Mouse (Mus musculus) layer of hippocampus, postnatal 10 days (tissue): ENCODE results near the gene Pnpla5. TPM values are rescaled to one million over a fixed set of nuclear protein-coding genes. Genes with fewer than 3 reads are reported as not detected.
"Not testable (repeated sequence)": the region's sequence is repeated elsewhere in the genome, so short reads cannot be mapped to it uniquely, and the experiment has no call there.

Experiments
- DNase-seq, 2 experiments: peaks; one replicate each; pipeline ENCODE4 v3.0.0; 2021; ENCODE audit warnings: low spot score in 2 of 2
- total RNA-seq, 2 experiments: library from RNA; stranded (reverse); gene quantifications; 2 replicates each; pipeline ENCODE4 v1.2.3; 2021

Gene Pnpla5
- total RNA-seq, 2 experiments from 2014 or later, result not detected

GRCm38 (mm10) chr15:84120612-84121011 lies 2.4 kb downstream of the Pnpla5 start:
- peak in 1 of 2 experiments; percentile 36 for DNase-seq

- no peak for DNase-seq
Observed at GRCm38 (mm10) chr15:84116466-84116865, 6.5 kb downstream of the Pnpla5 start.

DNA sequence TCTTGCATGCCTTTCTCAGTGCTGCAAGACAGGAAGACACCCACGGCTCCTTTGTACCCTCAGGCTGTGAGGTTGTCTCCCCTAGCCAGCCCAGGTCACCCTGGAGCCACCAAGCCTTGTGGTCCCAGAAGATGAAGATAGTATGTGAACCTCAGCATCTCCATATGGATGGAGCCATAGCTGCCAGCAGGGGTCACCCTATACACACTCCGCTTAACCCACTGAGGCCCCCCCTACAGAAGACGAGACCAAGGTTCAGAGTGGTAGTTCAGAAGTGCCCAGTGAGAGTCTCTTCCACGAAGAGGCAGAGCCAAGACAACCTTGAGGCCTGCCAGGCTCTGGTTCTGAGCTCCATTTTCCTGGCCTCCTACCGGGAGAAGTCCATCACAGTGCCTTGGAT lies 7.2 kb downstream of the Pnpla5 start:
- DNase-seq, result peak in 1 of 2 experiments; percentile 44

DNA sequence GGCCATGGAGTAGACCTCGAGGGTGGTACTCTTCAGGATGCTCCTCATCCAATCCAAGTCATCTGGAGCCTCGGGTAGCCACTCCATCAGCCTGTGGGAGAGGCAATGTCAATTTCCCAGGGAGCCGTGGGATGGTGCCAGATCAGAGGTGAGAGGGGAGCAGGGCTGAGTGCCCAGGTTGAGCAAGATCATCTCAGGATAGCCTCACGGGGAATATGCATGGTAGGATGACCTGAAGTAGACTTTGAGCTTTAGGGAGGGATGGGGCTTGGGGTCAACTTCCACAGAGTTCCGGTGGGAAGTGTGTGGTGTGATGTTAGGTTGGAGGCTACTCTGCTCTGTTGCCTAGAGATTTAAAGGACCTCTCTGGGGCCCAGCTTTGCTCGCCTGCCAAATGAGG lies 9.1 kb downstream of the Pnpla5 start:
- no peak for DNase-seq

- no peak for DNase-seq
Observed at GRCm38 (mm10) chr15:84108899-84109298, 14.1 kb downstream of the Pnpla5 start.

- no peak for DNase-seq
Observed at GRCm38 (mm10) chr15:84105924-84106500, 17.0 kb downstream of the Pnpla5 start.

DNA sequence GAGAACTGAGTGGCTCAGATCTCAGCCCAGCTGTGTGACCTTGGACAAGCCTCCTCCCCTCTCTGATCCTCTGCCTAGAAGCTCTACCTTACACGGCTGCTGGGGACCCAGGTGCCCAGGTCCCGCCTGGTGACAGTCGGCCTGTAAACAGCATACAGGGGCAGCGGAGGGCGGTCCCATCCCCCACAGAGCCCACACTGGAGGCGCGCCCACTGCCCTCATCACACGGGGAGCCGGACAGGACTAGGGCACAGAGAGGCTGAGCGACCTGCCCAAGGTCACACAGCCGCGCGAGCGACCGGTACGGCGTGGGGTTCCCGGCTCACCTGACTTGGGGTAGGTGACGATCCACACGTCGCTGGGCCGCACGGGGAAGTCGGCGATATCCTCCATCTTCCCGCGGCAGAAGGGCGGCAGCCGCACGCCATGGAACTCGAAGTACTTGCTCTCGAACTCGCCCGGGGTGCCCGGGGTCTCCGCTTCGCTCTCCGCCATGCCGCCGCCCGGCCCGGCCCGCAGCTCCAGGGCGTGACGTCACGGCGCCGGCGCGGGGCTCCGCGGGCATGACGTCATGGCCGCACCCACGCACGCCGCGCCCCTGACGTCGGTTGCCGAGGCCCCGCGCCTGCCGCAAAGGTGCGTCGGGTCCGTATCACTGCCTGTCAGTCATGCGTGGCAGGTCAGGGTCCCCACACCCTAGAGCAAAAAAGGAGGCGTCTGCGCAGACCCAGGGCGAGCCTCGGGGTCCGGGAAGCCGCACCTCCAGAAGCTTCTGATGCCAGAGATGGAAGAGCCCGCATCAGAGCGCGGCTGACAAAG lies 17.7 kb downstream of the Pnpla5 start, which contains the start of gene Sult4a1:
Gene Sult4a1 (minus strand): TSS at position 650 of the 819 bp plus-strand sequence.
- DNase-seq, result peak; percentile 61 to 76

- no peak for DNase-seq
Observed at GRCm38 (mm10) chr15:84104626-84105025, 18.3 kb downstream of the Pnpla5 start.

GRCm38 (mm10) chr15:84097536-84097935 lies 25.4 kb downstream of the Pnpla5 start:
- not testable (repeated sequence) for DNase-seq

- DNase-seq, result peak; percentile 48 to 66
Observed at GRCm38 (mm10) chr15:84096051-84096450, 26.9 kb downstream of the Pnpla5 start.

GRCm38 (mm10) chr15:84094921-84095320 lies 28.1 kb downstream of the Pnpla5 start:
- no peak for DNase-seq

GRCm38 (mm10) chr15:84086775-84087174 lies 36.2 kb downstream of the Pnpla5 start:
- DNase-seq, result no peak

DNA sequence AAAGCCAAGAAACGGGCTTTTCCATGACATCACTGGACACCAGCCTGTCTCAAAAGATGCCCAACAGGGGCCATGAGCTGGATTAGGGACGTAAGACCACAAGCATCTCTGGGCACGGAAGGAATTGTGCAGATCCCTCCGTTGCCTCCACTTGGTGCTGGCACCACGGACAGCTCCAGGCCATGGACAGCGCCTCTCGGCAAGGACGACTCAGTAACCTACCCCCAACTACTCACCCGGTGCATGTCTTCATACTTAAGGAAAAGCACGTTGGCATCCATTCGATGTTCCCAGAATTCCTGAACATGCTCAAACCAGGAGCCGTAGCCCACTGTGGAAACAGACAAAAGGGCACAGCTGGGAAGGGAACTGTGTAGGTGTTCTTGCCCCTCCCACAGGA lies 36.6 kb downstream of the Pnpla5 start:
- DNase-seq, result no peak

GRCm38 (mm10) chr15:84080069-84080468 lies 42.9 kb downstream of the Pnpla5 start:
- DNase-seq, result no peak

DNA sequence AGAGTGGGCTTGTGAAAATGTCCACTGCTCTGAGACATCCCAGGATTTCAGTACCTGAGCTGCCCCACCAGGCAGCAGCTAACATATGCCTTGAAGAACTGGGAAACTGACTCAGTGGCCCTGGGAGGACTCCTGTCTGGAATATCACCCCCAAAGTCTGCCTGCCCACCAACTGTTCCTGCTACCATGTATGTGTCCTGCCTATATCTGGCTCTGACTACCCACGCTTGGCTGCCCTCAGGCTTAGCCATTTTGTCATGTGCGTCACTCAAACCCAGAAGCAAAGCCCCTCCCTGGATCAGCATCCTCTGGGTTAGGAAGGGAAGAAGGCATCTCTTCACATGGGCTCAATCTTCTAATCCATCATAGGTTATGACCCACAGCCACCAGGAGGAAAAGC lies 43.5 kb downstream of the Pnpla5 start:
- no peak for DNase-seq

DNA sequence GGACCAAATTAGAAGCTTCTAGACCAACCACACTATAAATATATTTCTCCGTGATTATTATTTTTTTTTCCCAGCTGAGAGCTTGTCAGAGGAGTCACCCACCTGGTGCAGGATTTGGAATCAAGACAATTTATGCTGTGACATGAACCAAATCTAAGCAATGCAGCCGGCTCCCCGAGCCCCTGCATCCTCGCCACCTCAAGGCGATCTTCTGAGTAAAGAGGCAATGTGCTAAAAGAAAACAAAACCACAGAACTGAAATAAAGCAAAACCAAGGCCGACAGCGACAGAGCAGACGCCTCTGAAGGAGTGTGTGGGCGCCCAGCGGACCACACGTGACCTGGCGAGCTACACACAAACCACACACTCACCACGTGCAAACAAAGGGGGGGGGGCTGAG lies 44.3 kb downstream of the Pnpla5 start:
- DNase-seq, result no peak

DNA sequence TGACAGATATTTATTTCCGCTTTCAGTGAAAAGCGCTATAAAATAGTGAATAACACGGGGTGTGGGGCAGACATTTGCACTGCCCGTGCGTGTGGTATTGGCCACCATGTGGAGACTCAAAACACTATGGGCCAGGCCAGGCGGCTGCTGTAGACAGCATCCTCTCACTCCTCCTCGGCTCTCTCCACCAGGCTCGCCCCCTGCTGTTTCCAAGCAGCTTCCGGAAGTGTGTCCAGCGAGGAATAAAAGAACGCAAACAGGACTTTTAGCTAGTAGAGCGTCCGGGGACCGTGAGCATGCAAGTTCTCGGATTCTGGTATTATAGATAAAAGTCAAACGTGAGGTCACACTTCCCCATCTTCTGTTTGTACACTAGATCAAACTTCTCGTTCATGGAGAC lies 45.8 kb downstream of the Pnpla5 start:
- DNase-seq, result no peak

GRCm38 (mm10) chr15:84074705-84075185 lies 48.2 kb downstream of the Pnpla5 start:
- DNase-seq, result peak; percentile 52 to 54

DNA sequence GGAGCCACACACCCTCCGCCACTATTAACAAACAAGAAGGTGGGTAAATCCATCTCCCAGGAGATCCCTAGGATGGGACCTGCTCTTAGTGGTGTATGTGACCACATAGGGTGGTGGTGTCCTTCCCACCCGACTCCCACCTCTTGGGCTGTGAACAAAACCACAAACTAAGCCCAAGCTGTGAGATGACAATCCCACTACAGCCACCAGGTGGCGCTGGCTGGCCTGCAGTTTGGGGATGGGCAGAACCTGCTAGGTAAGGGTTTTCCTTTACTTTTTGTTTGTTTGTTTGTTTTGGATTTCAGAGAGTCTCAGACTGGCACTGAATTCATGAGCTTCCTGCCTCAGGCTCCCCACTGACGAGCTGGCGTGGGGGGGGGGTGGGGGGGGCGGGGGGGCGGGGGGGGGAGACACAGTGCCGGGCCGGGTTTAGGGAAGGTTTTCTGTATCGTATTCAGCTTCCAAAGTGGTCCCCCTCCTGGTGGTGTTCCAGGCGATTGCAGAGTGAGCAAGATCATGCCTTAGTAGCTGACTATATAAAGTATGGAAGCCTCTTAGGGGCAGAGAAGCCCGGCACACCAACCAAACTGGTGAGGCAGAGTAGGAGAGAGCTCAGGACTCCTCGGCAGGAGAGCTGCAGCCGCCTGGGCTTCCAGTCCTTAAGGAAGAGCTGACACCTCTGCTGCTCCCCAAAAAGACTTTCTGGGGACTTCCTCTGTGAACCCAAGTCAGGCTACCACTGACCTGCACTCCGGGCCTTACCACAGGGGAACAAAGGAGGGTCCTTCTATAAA lies 48.9 kb downstream of the Pnpla5 start:
- DNase-seq, result peak; percentile 85 to 87

- no peak for DNase-seq
Observed at GRCm38 (mm10) chr15:84073058-84073457, 49.9 kb downstream of the Pnpla5 start.

- peak; percentile 94 to 95 for DNase-seq
Observed at GRCm38 (mm10) chr15:84072226-84072625, 50.7 kb downstream of the Pnpla5 start.
